Mouse (Mus musculus) heart, embryonic 11.5 days (tissue): ENCODE measurements around the gene Olfr62. TPM values are rescaled to one million over a fixed set of nuclear protein-coding genes. Genes with fewer than 3 reads are reported as not detected.

ENCODE experiments used
- ATAC-seq: fragments of 200-750 bp; cut with Nextera tagmentation; replicated peaks from 2 replicates; pipeline ENCODE4 v1.8.0; 2017; ENCODE audit warnings: moderate library complexity; ENCODE audit not compliant: insufficient number of reproducible peaks, low FRiP score, low TSS enrichment
- H3K27ac ChIP-seq: fragments of 300-500 bp; sonication (generic); 2 replicates; pipeline ENCODE4 v1.5.1; 2014; ENCODE audit warnings: mild to moderate bottlenecking, low read depth, low read length
- H3K27me3 ChIP-seq: fragments of 300-500 bp; sonication (generic); 2 replicates; pipeline ENCODE4 v1.6.1; 2014; ENCODE audit warnings: mild to moderate bottlenecking, low read length, mixed read lengths; ENCODE audit not compliant: control insufficient read depth, insufficient read depth
- H3K36me3 ChIP-seq: fragments of 300-500 bp; sonication (generic); 2 replicates; pipeline ENCODE4 v1.6.1; 2014; ENCODE audit warnings: mild to moderate bottlenecking, low read length, moderate library complexity, mixed read lengths; ENCODE audit not compliant: control insufficient read depth, insufficient read depth
- H3K4me1 ChIP-seq: fragments of 300-500 bp; sonication (generic); 2 replicates; pipeline ENCODE4 v1.6.1; 2014; ENCODE audit warnings: low read length; ENCODE audit not compliant: control insufficient read depth, insufficient read depth
- H3K4me2 ChIP-seq: fragments of 300-500 bp; sonication (generic); 2 replicates; pipeline ENCODE4 v1.6.1; 2014; ENCODE audit warnings: mild to moderate bottlenecking, moderate library complexity
- H3K4me3 ChIP-seq: fragments of 300-500 bp; sonication (generic); 2 replicates; pipeline ENCODE4 v1.5.1; 2014; ENCODE audit warnings: low read depth, low read length
- H3K9ac ChIP-seq: fragments of 300-500 bp; sonication (generic); 2 replicates; pipeline ENCODE4 v1.6.1; 2014; ENCODE audit warnings: mild to moderate bottlenecking, low read depth, low read length, moderate library complexity
- H3K9me3 ChIP-seq: fragments of 300-500 bp; sonication (generic); replicated peaks from 2 replicates; pipeline ENCODE4 v1.6.1; 2016; ENCODE audit warnings: low read length; ENCODE audit not compliant: control insufficient read depth
- WGBS: fragments of 180-500 bp; shearing (Covaris S2); extraction: QIAGEN DNeasy Blood & Tissue Kit; methylation state at CpG from one replicate; pipeline ENCODE4 v1.1.7; 2014; ENCODE audit not compliant: insufficient replicate concordance; 5-methylcytosine and 5-hydroxymethylcytosine counted together
- polyA plus RNA-seq: library from polyadenylated mRNA; unstranded; fragments of >200 nt; fragmentation: Nextera tagmentation; extraction: Ambion mirVana; gene quantifications from 2 replicates; pipeline ENCODE4 v1.2.1, GENCODE M21; 2014

Gene Olfr62
- polyA plus RNA-seq, 1 experiment from 2014 or later, result not detected

DNA sequence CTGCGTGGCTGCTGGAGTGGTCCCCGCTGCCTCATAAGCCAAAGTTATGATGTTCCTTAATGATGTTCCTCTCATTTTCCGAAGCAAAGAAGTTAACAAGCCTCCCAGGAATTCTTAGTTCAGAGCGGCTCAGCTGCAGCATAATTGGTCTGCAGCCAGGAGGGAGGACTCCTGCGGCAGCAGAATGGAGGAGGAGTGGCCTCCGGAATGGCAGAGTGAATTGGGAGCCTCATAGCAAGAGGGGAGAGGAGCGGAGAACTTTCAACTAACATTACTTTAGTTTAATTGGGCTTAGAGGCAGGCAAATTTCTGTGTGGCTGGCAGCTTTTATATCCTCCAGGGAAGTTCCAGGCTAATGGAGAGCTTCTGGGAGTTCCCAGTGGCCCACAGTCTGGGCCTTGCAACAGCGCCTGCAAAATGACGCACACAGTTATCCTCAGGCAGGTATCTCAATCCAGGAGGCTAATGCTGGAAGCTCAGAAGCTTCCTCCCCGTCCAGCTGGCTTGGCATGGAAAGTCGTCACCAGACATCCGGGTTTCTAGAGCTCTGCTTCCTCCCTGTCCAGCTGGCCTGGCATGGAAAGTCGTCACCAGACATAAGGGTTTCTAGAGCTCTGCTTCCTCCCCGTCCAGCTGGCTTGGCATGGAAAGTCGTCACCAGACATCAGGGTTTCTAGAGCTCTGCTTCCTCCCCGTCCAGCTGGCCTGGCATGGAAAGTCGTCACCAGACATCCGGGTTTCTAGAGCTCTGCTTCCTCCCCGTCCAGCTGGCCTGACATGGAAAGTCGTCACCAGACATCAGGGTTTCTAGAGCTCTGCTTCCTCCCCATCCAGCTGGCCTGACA is 16.2 kb upstream of the Olfr62 start:
- 47% methylated on average over 20 of the region's 20 CpGs for WGBS
- Histone ChIP-seq H3K9me3 (no peaks in the 10 kb centered on the region), H3K4me3 (no peak overlapping the region), H3K27ac (no peak overlapping the region), H3K4me1 (no peaks in the 10 kb centered on the region), H3K36me3 (no peaks in the 10 kb centered on the region), H3K4me2 (no peak overlapping the region), H3K27me3 (no peaks in the 10 kb centered on the region), H3K9ac (no peak overlapping the region)
- no peak for ATAC-seq

DNA sequence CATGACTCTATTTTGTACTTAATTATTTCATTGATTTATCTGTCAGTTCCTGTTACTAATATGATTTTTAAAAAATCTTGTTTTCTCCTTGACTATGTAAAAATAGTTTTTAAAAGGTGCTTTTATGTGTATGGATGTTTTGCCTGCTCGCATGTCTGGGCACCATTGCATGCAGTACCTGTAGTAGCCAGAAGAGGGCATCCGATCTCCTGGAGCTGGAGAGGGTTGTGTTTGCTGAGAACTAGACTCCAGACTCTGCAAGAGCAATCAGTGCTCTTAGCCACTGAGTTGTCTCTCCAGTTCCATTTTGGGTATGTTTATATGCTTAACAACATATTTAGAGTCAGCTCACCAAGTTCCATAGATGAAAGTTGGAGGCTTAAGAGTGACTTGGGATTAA is 13.5 kb upstream of the Olfr62 start:
- no peak overlapping the region for H3K4me2 ChIP-seq
- WGBS, result 11% methylated on average over 2 of the region's 2 CpGs
- no peak overlapping the region for H3K4me3 ChIP-seq
- no peaks in the 10 kb centered on the region for H3K36me3 ChIP-seq
- H3K27ac ChIP-seq, result no peak overlapping the region
- ATAC-seq, result no peak
- H3K9ac ChIP-seq, result no peak overlapping the region
- H3K27me3 ChIP-seq, result no peaks in the 10 kb centered on the region
- no peaks in the 10 kb centered on the region for H3K9me3 ChIP-seq
- no peaks in the 10 kb centered on the region for H3K4me1 ChIP-seq

DNA sequence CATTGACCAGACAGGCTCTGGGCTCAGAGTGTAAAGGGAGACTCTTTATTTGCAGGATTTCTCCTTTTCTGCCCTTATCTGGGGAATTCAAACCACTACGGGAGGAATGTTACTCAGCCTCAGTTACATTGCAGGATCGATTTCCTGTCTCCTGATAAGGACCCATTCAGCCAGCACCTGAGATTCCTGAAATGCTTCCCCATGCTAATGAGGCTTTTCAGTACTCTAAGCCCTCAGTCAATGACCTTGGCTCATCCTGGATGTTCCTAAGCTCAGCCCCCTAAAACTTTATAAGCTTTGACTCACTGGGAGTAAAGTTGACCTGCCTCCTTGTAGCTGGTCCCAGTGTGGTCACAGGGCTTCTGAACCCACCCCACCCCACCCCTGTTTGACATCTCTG is 28.3 kb downstream of the Olfr62 start:
- Histone ChIP-seq H3K4me2 (no peak overlapping the region), H3K27me3 (no peaks in the 10 kb centered on the region), H3K27ac (no peak overlapping the region), H3K36me3 (no peaks in the 10 kb centered on the region), H3K4me1 (no peaks in the 10 kb centered on the region), H3K9ac (no peak overlapping the region), H3K9me3 (no peaks in the 10 kb centered on the region), H3K4me3 (no peak overlapping the region)
- WGBS, result 13% methylated on average over 2 of the region's 2 CpGs
- no peak for ATAC-seq

DNA sequence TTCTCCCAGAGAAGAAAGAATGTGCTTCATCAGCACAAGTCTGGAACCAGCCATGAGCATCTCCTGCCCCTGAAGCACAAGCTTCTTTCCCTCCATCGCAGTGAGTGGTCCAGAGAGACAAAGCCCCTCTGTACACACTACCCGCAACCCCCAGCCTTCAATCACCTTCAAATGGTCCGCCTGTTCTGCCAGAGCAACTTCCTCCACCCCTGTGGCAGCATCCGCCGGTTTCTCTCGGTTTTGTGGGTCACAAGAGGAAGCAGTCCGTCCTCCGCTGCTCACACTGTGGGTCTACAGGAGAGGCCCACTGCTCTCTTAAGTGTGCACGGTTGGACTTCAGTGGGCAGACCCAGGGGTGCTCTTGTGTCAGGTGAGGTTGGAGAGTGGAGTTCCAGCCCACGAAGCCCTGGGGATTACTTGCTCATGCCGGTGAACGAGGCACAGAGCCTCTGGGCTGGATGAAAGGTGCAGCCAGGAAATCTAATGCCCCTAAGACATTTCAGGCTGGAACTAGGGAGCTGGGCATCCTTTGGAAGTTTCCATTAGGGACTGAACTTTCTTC is 33.7 kb downstream of the Olfr62 start, which contains the start of gene Olfr1342:
TSS of gene Olfr1342 (minus strand) at position 345 of the 562 bp plus-strand sequence.
- Histone ChIP-seq H3K27me3 (no peaks in the 10 kb centered on the region), H3K4me1 (no peaks in the 10 kb centered on the region), H3K4me3 (no peak within 1 kb of the TSS), H3K27ac (no peak within 1 kb of the TSS), H3K9ac (no peak within 1 kb of the TSS), H3K9me3 (no peaks in the 10 kb centered on the region), H3K36me3 (no peaks in the 10 kb centered on the region), H3K4me2 (no peak within 1 kb of the TSS)
- WGBS, result 45% methylated on average over 12 of the region's 12 CpGs
- no peak for ATAC-seq

DNA sequence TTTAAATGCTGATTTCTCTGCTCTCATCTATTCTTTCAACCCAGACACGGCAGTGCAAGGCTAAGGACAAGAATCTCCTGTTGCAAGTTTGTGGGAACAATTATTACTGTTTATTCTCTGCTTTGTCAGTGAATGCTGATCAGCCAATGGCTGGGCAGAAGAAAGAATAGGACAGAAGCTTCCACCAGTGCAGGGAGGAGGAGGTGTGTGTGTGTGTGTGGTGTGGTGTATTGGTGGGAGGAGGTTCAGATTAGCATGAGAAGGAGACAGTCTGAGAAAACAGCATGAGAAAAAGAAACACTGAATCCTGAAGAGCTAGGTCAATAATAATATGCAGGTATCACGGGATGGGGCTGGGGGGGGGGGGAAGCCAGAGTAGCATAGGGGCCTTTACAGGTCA is 35.1 kb downstream of the Olfr62 start:
- Histone ChIP-seq H3K27me3 (no peaks in the 10 kb centered on the region), H3K27ac (no peak overlapping the region), H3K4me3 (no peak overlapping the region), H3K9me3 (no peaks in the 10 kb centered on the region), H3K36me3 (no peaks in the 10 kb centered on the region), H3K9ac (no peak overlapping the region), H3K4me1 (no peaks in the 10 kb centered on the region), H3K4me2 (no peak overlapping the region)
- ATAC-seq, result no peak
- WGBS, result 45% methylated on average over 2 of the region's 2 CpGs

DNA sequence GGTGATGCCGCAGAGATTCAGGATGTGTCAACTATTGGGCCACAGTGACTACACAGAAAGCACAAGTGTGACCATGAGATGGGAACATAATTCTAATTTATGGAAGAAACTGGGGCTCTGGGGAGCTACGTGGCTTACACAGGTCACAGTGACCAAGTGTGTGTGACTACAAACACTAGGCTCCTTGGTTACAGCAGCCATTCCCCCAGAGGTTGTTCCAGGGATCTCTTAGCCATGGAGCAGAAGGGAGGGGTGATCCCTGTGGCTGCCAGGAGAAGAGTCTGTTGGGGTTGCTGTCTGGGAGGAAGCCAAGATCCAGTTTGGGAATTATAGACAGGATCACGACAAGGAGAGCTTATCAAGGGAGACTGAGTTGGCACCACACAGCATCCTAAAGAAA is 44.5 kb downstream of the Olfr62 start, which contains the start of gene Olfr1341:
TSS of gene Olfr1341 (plus strand) at position 301 of the 400 bp plus-strand sequence.
- H3K9ac ChIP-seq, result no peak within 1 kb of the TSS
- ATAC-seq, result no peak
- WGBS, result 62% methylated on average over 3 of the region's 3 CpGs
- H3K36me3 ChIP-seq, result no peaks in the 10 kb centered on the region
- H3K27me3 ChIP-seq, result no peaks in the 10 kb centered on the region
- no peaks in the 10 kb centered on the region for H3K4me1 ChIP-seq
- no peak within 1 kb of the TSS for H3K4me2 ChIP-seq
- H3K27ac ChIP-seq, result no peak within 1 kb of the TSS
- H3K9me3 ChIP-seq, result no peaks in the 10 kb centered on the region
- no peak within 1 kb of the TSS for H3K4me3 ChIP-seq

DNA sequence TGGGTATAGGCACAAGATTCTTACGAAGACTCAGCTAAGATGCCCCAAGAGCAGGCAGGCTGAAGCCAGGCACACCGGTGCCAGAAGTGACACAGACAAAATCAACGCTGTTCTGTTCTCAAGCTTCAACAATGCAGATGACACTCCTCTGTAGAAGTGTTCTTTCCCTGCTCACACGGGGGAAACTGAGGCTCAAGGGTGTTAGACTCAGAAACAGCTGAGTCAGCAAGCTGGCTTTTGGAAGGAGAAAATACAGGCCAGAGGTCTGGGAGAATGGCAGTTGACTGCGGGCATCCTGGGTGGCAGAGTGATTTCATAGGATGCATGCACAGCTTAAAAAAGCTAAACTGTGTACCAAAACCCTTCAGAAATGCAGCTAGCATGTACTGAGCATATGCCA is 49.3 kb downstream of the Olfr62 start:
- Histone ChIP-seq H3K4me2 (no peak overlapping the region), H3K27me3 (no peaks in the 10 kb centered on the region), H3K4me1 (no peaks in the 10 kb centered on the region), H3K4me3 (no peak overlapping the region), H3K27ac (no peak overlapping the region), H3K9me3 (no peaks in the 10 kb centered on the region), H3K9ac (no peak overlapping the region), H3K36me3 (no peaks in the 10 kb centered on the region)
- WGBS, result 74% methylated on average over 5 of the region's 5 CpGs
- ATAC-seq, result no peak

DNA sequence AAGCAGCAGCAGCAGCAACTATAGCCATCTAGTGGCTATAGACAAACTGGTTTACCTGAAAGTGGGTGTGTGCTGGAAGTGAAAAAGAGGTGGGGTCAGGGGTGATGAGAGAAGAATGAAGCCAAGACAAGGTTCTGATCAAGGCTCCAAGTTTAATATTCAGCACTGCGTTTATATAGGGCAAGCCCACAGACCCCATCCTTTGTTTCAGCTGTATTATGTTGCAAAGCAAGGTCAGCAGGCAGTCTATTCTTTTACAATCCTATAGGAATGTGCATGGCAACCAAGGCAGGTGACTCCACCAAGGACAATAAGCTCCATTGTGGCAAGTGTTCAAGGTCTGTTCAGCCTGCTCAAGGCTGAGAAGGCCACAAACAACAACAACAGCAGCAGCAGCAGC is 52.9 kb downstream of the Olfr62 start:
- ATAC-seq, result no peak
- no peak overlapping the region for H3K4me2 ChIP-seq
- WGBS, result 47% methylated on average over 1 of the region's 1 CpGs

More for the DNA sequence above, 52.9 kb downstream of the Olfr62 start:
- Histone ChIP-seq H3K4me3 (no peak overlapping the region), H3K9me3 (no peaks in the 10 kb centered on the region), H3K9ac (no peak overlapping the region), H3K4me1 (no peaks in the 10 kb centered on the region), H3K36me3 (no peaks in the 10 kb centered on the region), H3K27ac (no peak overlapping the region), H3K27me3 (no peaks in the 10 kb centered on the region)
